8 mouse cellular contexts compared by ENCODE assay signal in the genomic region with DNA sequence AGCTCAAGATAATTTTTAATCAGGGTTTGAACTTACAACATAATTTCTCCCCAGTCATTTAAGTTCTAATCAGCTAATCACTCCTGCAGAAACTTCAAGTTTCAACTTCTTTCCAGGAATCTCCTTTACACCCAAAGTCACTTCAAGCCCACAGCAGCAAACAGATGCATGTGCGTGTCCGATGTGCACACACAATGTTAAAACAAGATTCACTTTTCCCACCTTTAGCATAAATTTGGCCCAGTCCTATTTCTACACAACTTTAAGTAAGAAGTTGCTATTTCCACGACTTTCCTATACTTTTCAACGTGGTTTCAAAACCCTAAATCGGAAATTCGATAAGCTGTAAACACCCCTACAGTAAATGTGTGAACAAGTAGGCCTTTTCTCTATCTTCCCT. TPM values are rescaled to one million over a fixed set of nuclear protein-coding genes. Genes with fewer than 3 reads are reported as not detected.
DNase-seq lines count a peak whose midpoint lies in the region; ATAC-seq and TF ChIP-seq lines count a peak whose summit lies in the region.

No protein-coding gene starts in this region.

- H3K27ac ChIP-seq in heart, embryonic 10.5 days = peak overlapping the region; percentile 94
- H3K27ac ChIP-seq in MEL (ENCODE audit: control insufficient read depth, low read depth, low read length) = peak overlapping the region; percentile 80
- no peak overlapping the region for H3K27ac ChIP-seq in hindbrain, embryonic 11.5 days (ENCODE audit: low read depth, low read length)
- no peak overlapping the region for H3K27ac ChIP-seq in macrophage

- no peak for ATAC-seq in hindbrain, embryonic 11.5 days (ENCODE audit: low FRiP score)

- H3K9me3 ChIP-seq in heart, embryonic 10.5 days = no peaks in the 10 kb centered on the region
- no peaks in the 10 kb centered on the region for H3K9me3 ChIP-seq in MEL (replicated peaks; ENCODE audit: insufficient read depth, low read length)
- H3K9me3 ChIP-seq in hindbrain, embryonic 11.5 days (ENCODE audit: control insufficient read depth, low read length) = no peaks in the 10 kb centered on the region

- H3K9ac ChIP-seq in MEL (ENCODE audit: control insufficient read depth, low read depth, low read length, poor library complexity, severe bottlenecking) = peak overlapping the region; percentile 90
- no peak overlapping the region for H3K9ac ChIP-seq in hindbrain, embryonic 11.5 days (ENCODE audit: low read depth, low read length)

- H3K79me2 ChIP-seq in MEL (ENCODE audit: control insufficient read depth, insufficient read depth, low read length, poor library complexity) (peaks cover 11% of the 10 kb centered on the region), macrophage (ENCODE audit: inconsistent target) (peaks cover 15% of the 10 kb centered on the region; the same call in 1 of the 2 replicates)

- WGBS in heart, embryonic 10.5 days = 64% methylated on average over 6 of the region's 6 CpGs
- 73% methylated on average over 6 of the region's 6 CpGs for WGBS in hindbrain, embryonic 11.5 days
- 61% methylated on average over 6 of the region's 6 CpGs for WGBS in macrophage (ENCODE audit: missing documents)

- no peak for DNase-seq in heart, embryonic 10.5 days (ENCODE audit: low spot score)
- DNase-seq in heart, postnatal 14 days = no peak
- DNase-seq in MEL (ENCODE audit: low read depth, low spot score) = peak; percentile 58
- DNase-seq in hindbrain, embryonic 11.5 days (ENCODE audit: low spot score) = no peak
- DNase-seq in gastrocnemius, adult 18-20 months (ENCODE audit: low spot score) = no peak
- DNase-seq in left cerebral cortex, postnatal 10 days (ENCODE audit: extremely low spot score in 1 of 2, low spot score in 2 of 2) = no peak
- no peak for DNase-seq in spleen, postnatal 4 days (ENCODE audit: low spot score in 2 of 2)

- peaks cover 2% of the 10 kb centered on the region; the same call in 1 of the 2 replicates for H3K36me3 ChIP-seq in heart, embryonic 10.5 days
- H3K36me3 ChIP-seq in MEL (ENCODE audit: control insufficient read depth in 1 of 2, insufficient read depth in 2 of 2, low read length in 2 of 2) (peaks cover 2 to 26% of the 10 kb centered on the region in 2 experiments; a peak in 3 of 4 replicates), macrophage (ENCODE audit: inconsistent target) (no peaks in the 10 kb centered on the region)
- H3K36me3 ChIP-seq in hindbrain, embryonic 11.5 days (ENCODE audit: control insufficient read depth, insufficient read depth, low read length) = no peaks in the 10 kb centered on the region

- TF ChIP-seq RAD21 in MEL (IDR thresholded peaks at IDR 0.05; ENCODE audit: low read depth, low read length) = no peak

- TF ChIP-seq EP300 in MEL (IDR thresholded peaks at IDR 0.05; ENCODE audit: low read depth in 1 of 2, low read length in 2 of 2) = peak; percentile 3 to 6; a peak in 1 of 4 replicates

- H3K4me1 ChIP-seq in heart, embryonic 10.5 days = peaks cover 4% of the 10 kb centered on the region; the same call in 1 of the 2 replicates
- H3K4me1 ChIP-seq in MEL (ENCODE audit: control insufficient read depth in 1 of 2, insufficient read depth in 2 of 2, low read length in 2 of 2) = peaks cover 6 to 17% of the 10 kb centered on the region in 2 experiments
- H3K4me1 ChIP-seq in hindbrain, embryonic 11.5 days (replicated peaks; ENCODE audit: control insufficient read depth, insufficient read depth, low read length) = no peaks in the 10 kb centered on the region

- peak overlapping the region; percentile 33 for H3K4me2 ChIP-seq in hindbrain, embryonic 11.5 days (replicated peaks; ENCODE audit: low read depth, low read length)

- intact Hi-C loops in heart, postnatal 14 days (cut with DNase I) = no loop called here
- intact Hi-C loops in left cerebral cortex, postnatal 10 days (cut with DNase I) = no loop called here

- TF ChIP-seq POLR2A in MEL (IDR thresholded peaks at IDR 0.05; ENCODE audit: control insufficient read depth in 1 of 2, insufficient read depth in 1 of 2, low read depth in 1 of 2, low read length in 2 of 2, poor library complexity in 1 of 2) = no peak

- peak overlapping the region; percentile 82 for H3K4me3 ChIP-seq in heart, embryonic 10.5 days
- H3K4me3 ChIP-seq in MEL (ENCODE audit: control insufficient read depth in 1 of 2, insufficient read depth in 1 of 2, low read depth in 2 of 2, low read length in 2 of 2) (peak overlapping the region; percentile 76 to 88), macrophage (ENCODE audit: inconsistent target) (peak overlapping the region; percentile 22; the same call in 1 of the 2 replicates)
- peak overlapping the region; percentile 75 for H3K4me3 ChIP-seq in hindbrain, embryonic 11.5 days (ENCODE audit: low read depth, low read length)

- no peak for TF ChIP-seq CTCF in MEL (IDR thresholded peaks at IDR 0.05 in 2 of 3, conservative IDR thresholded peaks at IDR 0.05 in 1 of 3; ENCODE audit: control insufficient read depth in 1 of 3, insufficient read depth in 1 of 3, low read depth in 2 of 3, low read length in 3 of 3, poor library complexity in 1 of 3, severe bottlenecking in 1 of 3)

- H3K27me3 ChIP-seq in heart, embryonic 10.5 days (ENCODE audit: insufficient read depth, poor library complexity, severe bottlenecking) = peaks cover 4% of the 10 kb centered on the region; the same call in 1 of the 2 replicates
- H3K27me3 ChIP-seq in MEL (ENCODE audit: control insufficient read depth in 1 of 2, insufficient read depth in 2 of 2, low read length in 2 of 2) = no peaks in the 10 kb centered on the region
- no peaks in the 10 kb centered on the region for H3K27me3 ChIP-seq in hindbrain, embryonic 11.5 days (ENCODE audit: control insufficient read depth, insufficient read depth, low read length)

TF ChIP-seq in MEL, 35 proteins besides CTCF, POLR2A, EP300 and RAD21 (continues in another document):
- no peak for TF ChIP-seq GABPA (IDR thresholded peaks at IDR 0.05; ENCODE audit: low read depth, low read length)
- TF ChIP-seq USF1 (IDR thresholded peaks at IDR 0.05; ENCODE audit: low read depth, low read length) = no peak
- TF ChIP-seq E2F4 (IDR thresholded peaks at IDR 0.05; ENCODE audit: borderline replicate concordance, low read depth, low read length) = no peak
- no peak; the same call in 1 of the 2 replicates for TF ChIP-seq TCF12 (IDR thresholded peaks at IDR 0.05; ENCODE audit: low read depth, low read length)
- no peak for TF ChIP-seq ETS1 (IDR thresholded peaks at IDR 0.05; ENCODE audit: low read depth, low read length)
- peak; percentile 15; the same call in 1 of the 2 replicates for TF ChIP-seq MAX (IDR thresholded peaks at IDR 0.05; ENCODE audit: low read length)
- no peak for TF ChIP-seq BHLHE40 (IDR thresholded peaks at IDR 0.05; ENCODE audit: borderline replicate concordance, low read depth, low read length)
- TF ChIP-seq MEF2A (IDR thresholded peaks at IDR 0.05; ENCODE audit: extremely low read depth, insufficient replicate concordance, low read depth, low read length, poor library complexity, severe bottlenecking) = no peak
- TF ChIP-seq NRF1 (IDR thresholded peaks at IDR 0.05; ENCODE audit: insufficient read depth, low read depth, low read length, poor library complexity, severe bottlenecking) = no peak

RNA-seq across cellular contexts. Expression of a gene that starts 0.6 kb away (rescaled TPM):
- polyA plus RNA-seq in heart, embryonic 10.5 days (2016; fragmentation: Nextera tagmentation; extraction: Ambion mirVana) = 8.5 and 8.9 TPM in 2 replicates
- 1 to 10 TPM; 3.0 to 3.1 TPM for total RNA-seq in heart, postnatal 14 days (2021)
- 10.8 and 11.7 TPM in 2 replicates for total RNA-seq in MEL (2012; rRNA removed)
- polyA plus RNA-seq in MEL (2012; ENCODE audit: insufficient read depth in 1 of 2, insufficient read length in 2 of 2, low read depth in 1 of 2, low replicate concordance in 2 of 2, missing spikeins in 1 of 2) (1 to 10 TPM in 1 of 2 experiments, not detected in 1; 9.9 TPM), macrophage (2018) (6.1 to 7.2 TPM (median 6.9 TPM) in 3 replicates)
- polyA plus RNA-seq in hindbrain, embryonic 11.5 days (2014; fragmentation: Nextera tagmentation; extraction: Ambion mirVana) = 15.3 and 15.7 TPM in 2 replicates
- 10 to 100 TPM in 2 of 26 experiments, 1 to 10 TPM in 24; 1.7 to 11.7 (median 4.5) TPM for total RNA-seq in macrophage (2018; cell fraction: chromatin; rRNA removed)
- total RNA-seq in macrophage (2018; cell fraction: cytosol; rRNA removed) = 1 to 10 TPM; 2.2 to 8.7 (median 6.4) TPM
- total RNA-seq in macrophage (2018; cell fraction: nucleus; rRNA removed) = 10 to 100 TPM in 6 of 26 experiments, 1 to 10 TPM in 20; 2.9 to 17.8 (median 5.7) TPM
- total RNA-seq in gastrocnemius, adult 18-20 months (2021) = 1 to 10 TPM; 2.2 to 2.3 TPM
- 10 to 100 TPM; 18.9 to 19.0 TPM for total RNA-seq in left cerebral cortex, postnatal 10 days (2021)

RNA-seq across cellular contexts. Expression of a gene that starts 29.3 kb away (rescaled TPM):
- 18.1 and 18.4 TPM in 2 replicates for polyA plus RNA-seq in heart, embryonic 10.5 days (2016; fragmentation: Nextera tagmentation; extraction: Ambion mirVana)
- total RNA-seq in heart, postnatal 14 days (2021) = 10 to 100 TPM; 10.6 to 11.0 TPM
- total RNA-seq in MEL (2012; rRNA removed) = 8.1 and 10.2 TPM in 2 replicates
- polyA plus RNA-seq in MEL (2012; ENCODE audit: insufficient read depth in 1 of 2, insufficient read length in 2 of 2, low read depth in 1 of 2, low replicate concordance in 2 of 2, missing spikeins in 1 of 2) (1 to 10 TPM in 1 of 2 experiments, not detected in 1; 8.8 TPM), macrophage (2018) (6.5 to 8.8 TPM (median 6.8 TPM) in 3 replicates)
- 19.1 and 19.5 TPM in 2 replicates for polyA plus RNA-seq in hindbrain, embryonic 11.5 days (2014; fragmentation: Nextera tagmentation; extraction: Ambion mirVana)
- total RNA-seq in macrophage (2018; cell fraction: chromatin; rRNA removed) = 10 to 100 TPM in 18 of 26 experiments, 1 to 10 TPM in 8; 5.8 to 20.9 (median 14.5) TPM
- total RNA-seq in macrophage (2018; cell fraction: cytosol; rRNA removed) = 10 to 100 TPM in 1 of 26 experiments, 1 to 10 TPM in 25; 6.0 to 10.1 (median 8.0) TPM
- 10 to 100 TPM in 14 of 26 experiments, 1 to 10 TPM in 12; 3.6 to 19.7 (median 10.3) TPM for total RNA-seq in macrophage (2018; cell fraction: nucleus; rRNA removed)
- total RNA-seq in gastrocnemius, adult 18-20 months (2021) = 1 to 10 TPM; 7.9 to 8.1 TPM
- total RNA-seq in left cerebral cortex, postnatal 10 days (2021) = 10 to 100 TPM; 10.7 to 11.0 TPM

RNA-seq across cellular contexts. Expression of a gene that starts 30.1 kb away (rescaled TPM):
- polyA plus RNA-seq in heart, embryonic 10.5 days (2016; fragmentation: Nextera tagmentation; extraction: Ambion mirVana) = 25.2 and 27.9 TPM in 2 replicates
- 1 to 10 TPM; 5.6 to 5.8 TPM for total RNA-seq in heart, postnatal 14 days (2021)
- total RNA-seq in MEL (2012; rRNA removed) = 15.0 and 15.8 TPM in 2 replicates
- polyA plus RNA-seq in MEL (2012; ENCODE audit: insufficient read depth in 1 of 2, insufficient read length in 2 of 2, low read depth in 1 of 2, low replicate concordance in 2 of 2, missing spikeins in 1 of 2) (10 to 100 TPM in 1 of 2 experiments, not detected in 1; 18.5 TPM), macrophage (2018) (9.1 to 18.1 TPM (median 15.8 TPM) in 3 replicates)
- polyA plus RNA-seq in hindbrain, embryonic 11.5 days (2014; fragmentation: Nextera tagmentation; extraction: Ambion mirVana) = 26.4 and 27.9 TPM in 2 replicates
- 10 to 100 TPM; 18.3 to 51.8 (median 36.5) TPM for total RNA-seq in macrophage (2018; cell fraction: chromatin; rRNA removed)
- 10 to 100 TPM in 20 of 26 experiments, 1 to 10 TPM in 6; 7.6 to 18.2 (median 11.9) TPM for total RNA-seq in macrophage (2018; cell fraction: cytosol; rRNA removed)
- 10 to 100 TPM; 12.1 to 54.0 (median 26.8) TPM for total RNA-seq in macrophage (2018; cell fraction: nucleus; rRNA removed)
- total RNA-seq in gastrocnemius, adult 18-20 months (2021) = 1 to 10 TPM; 2.5 to 3.9 TPM
- total RNA-seq in left cerebral cortex, postnatal 10 days (2021) = 10 to 100 TPM; 23.3 to 25.0 TPM

Comparison
In these comparisons a context has a peak if more than half of its experiments do, and no peak if none do; other contexts are left out.
1. H3K27ac ChIP-seq: peak in heart, embryonic 10.5 days (single experiment) and MEL (single experiment); none in hindbrain, embryonic 11.5 days (single experiment) and macrophage (single experiment).
2. H3K4me3 ChIP-seq: peak in every context shown above with its lines; median percentile 82 in heart, embryonic 10.5 days; 82 in MEL; 75 in hindbrain, embryonic 11.5 days; 22 in macrophage.